Mouse (Mus musculus): ENCODE results near the gene Scpep1.

Scpep1 gene

DNA sequence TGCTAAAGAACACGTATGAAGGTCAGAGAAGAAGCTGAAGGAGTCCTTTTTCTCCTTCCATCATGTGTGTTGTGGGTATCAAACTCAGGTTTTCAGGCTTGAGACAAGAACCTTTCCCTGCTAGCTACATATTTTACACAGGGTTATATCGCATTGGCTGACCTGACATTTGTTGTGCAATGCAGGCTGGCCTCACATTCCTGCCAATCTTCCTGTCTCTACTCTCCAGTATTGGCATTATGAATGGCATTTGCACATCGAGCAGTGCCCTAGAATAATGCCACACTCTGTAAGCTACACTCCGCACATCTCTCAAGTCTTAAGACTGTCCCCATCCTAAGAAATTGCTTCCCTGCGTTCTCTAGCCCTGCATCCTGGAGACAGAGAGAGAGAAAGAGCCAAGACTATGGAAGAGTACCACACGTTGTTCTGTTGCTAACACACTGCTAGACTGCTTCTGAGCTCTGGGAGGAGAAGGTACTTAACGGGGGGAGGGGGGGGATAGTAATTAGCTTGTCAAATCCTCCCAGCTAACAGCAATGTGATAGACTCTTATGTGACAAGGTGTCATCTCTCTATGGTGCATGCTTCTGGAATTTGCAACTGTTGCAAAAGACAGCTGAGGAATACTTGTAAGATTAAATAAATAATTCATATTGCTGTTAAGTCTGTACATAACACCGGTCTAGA is 70.7 kb downstream of the Scpep1 start:
- CTCF ChIA-PET, result interaction anchor here in 1 of 4 experiments (0.7 kb wide), 1 partner anchor 461 kb away, joined by 3 read pairs; no protein-coding TSS in a partner anchor
- POLR2A ChIA-PET, result interaction anchor here in 3 of 4 experiments (0.6 to 1.7 kb wide), 8 partner anchors 8 to 102 kb away, joined by 3 to 4 read pairs (median 3); partner anchors contain the start of gene Akap1 (in 1 of the 3)

DNA sequence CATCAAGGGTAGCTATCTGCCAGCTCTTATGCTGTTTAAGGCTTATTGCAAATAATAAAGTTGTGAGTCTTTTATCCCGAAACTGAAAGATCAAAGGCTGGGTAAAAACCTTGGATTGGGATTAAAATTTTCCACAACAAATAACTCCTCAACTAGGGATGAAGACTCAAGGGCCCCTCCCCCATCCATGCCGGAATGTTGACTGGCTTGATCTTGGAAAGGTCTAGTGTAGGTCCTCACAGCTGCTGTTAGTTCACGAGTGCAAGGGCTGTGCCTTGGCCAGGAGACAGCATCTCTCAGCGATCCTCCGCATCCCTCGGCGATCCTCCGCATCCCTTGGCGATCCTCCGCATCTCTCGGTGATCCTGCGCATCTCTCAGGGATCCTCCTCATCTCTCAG is 77.3 kb downstream of the Scpep1 start:
- CTCF ChIA-PET, result interaction anchor here in 1 of 4 experiments (1.9 kb wide), 1 partner anchor 28 kb away, joined by 4 read pairs; no protein-coding TSS in a partner anchor

More for the DNA sequence above, 77.3 kb downstream of the Scpep1 start:
- POLR2A ChIA-PET, result interaction anchor here in 3 of 4 experiments (0.6 to 6.6 kb wide), 16 partner anchors 8 to 116 kb away, joined by 3 to 62 read pairs (median 4); partner anchors contain the start of gene Akap1 (in 3 of the 3)
